Mouse (Mus musculus): ENCODE results near the gene Gm20538.
A peak's percentile ranks its signal among the peaks of the same experiment; 100 is the strongest.

Gene Gm20538

DNA sequence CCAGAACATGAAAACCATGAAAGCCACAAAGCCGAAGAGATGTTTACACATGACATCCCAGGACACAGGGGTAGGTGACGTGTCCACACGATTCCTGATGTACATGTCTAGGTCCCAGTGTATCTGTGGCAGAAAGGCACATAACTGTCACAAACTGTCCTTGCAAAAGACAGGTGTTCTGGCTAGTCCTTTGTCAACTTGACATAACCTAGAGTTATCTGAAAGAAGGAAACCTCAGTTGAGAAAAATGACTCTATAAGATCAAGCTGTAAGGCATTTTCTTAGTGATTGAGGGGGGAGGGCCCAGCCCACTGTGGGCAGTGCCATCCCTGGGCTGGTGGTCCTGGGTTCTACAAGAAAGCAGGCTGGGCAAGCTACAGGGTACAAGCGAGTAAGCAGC, at the start of gene Gm20538:
TSS of gene Gm20538 (minus strand) at position 101 of the 400 bp plus-strand sequence.
- DNase-seq (ENCODE audit: low spot score in 2 of 2) = no peak

DNA sequence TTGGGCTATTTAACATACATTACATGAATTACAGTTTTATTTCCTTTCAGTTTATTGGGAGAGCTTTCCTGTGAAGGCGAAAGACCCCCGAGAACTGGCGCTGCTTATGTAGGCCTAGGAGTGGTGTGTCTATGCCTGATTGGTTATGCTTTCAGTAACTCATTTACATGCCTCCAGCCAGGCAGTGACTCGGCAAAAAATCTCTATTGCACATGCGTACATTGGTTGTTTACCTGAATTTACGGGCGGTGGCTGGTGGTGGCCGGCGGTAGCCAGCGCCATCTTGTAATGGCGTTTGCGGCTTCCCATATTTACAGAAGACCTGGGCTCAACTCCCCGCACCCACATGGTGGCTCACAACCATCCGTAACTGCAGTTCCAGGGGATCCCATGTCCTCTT, 41.5 kb upstream of the Gm20538 start:
- no peak for DNase-seq (ENCODE audit: low spot score in 2 of 2)

GRCm38 (mm10) chr19:44591638-44592037, 39.0 kb upstream of the Gm20538 start:
- DNase-seq (ENCODE audit: low spot score in 2 of 2) = no peak

- no peak for DNase-seq (ENCODE audit: low spot score in 2 of 2)
Observed at GRCm38 (mm10) chr19:44590992-44591391, 38.4 kb upstream of the Gm20538 start.

GRCm38 (mm10) chr19:44589591-44590223, 37.1 kb upstream of the Gm20538 start:
- DNase-seq (ENCODE audit: low spot score in 2 of 2) = no peak

GRCm38 (mm10) chr19:44588036-44588435, 35.4 kb upstream of the Gm20538 start:
- DNase-seq (ENCODE audit: low spot score in 2 of 2) = no peak

- peak; percentile 86 to 89 for DNase-seq (ENCODE audit: low spot score in 2 of 2)
Observed at GRCm38 (mm10) chr19:44582638-44583309, 30.1 kb upstream of the Gm20538 start.

DNA sequence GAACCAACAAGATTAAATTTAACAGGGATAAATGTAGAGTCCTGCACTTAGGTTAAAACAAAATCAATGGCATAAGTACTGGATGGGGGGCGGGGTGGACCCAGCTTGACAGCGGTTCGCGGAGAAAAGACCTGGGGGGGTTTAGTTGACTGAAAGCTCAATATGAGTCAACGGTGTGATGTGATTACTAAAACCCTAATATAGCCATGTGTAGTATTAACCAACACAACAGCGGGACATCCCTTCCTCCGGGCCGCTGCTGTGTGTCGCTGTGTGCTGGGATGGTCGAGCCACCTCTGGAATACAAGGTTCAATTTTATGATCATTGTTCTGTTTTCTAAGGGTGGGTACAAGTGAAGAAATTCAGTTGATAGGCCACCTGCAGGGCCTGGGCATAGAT, 29.5 kb upstream of the Gm20538 start:
- DNase-seq (ENCODE audit: low spot score in 2 of 2) = no peak

GRCm38 (mm10) chr19:44578038-44578437, 25.4 kb upstream of the Gm20538 start:
- no peak for DNase-seq (ENCODE audit: low spot score in 2 of 2)

DNA sequence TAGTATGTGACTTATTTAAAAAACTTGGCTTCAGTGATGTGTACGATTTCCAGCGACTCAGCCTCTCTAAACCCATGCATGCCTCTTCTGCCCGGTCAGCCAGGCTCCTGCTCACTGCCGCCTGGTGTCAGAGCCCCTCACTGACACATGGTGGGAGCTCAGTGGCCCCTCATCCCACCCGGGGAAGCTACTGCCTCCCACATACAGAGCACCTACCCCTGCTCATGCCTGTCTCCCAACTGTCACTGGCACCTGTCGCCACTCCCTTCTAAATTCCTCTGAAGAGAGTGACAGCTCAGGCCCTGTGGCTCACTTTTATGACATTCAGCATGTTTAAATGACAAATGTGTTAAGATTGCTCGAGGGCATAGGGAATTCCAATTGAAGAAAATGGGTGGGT, 23.6 kb upstream of the Gm20538 start:
- no peak for DNase-seq (ENCODE audit: low spot score in 2 of 2)

DNA sequence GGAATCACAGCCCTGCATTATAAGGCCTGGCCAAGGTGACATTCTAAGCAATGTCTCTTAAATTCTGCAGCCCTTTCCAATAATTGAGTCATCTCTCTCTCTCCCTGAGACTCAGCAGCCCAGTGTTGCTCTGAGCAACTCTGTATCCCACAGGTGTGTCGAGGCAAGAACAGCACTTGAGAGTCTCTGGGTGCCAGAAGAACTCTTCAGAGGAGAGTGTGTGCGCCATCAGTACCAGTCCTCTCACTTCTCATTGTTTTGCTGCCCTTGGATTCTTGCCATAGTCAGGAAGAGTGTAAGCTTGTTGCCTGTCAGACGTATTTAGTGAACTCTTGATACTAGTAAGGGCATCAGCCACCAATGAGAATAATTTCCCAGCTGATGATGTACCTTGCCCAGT, 15.1 kb upstream of the Gm20538 start:
- no peak for DNase-seq (ENCODE audit: low spot score in 2 of 2)

DNA sequence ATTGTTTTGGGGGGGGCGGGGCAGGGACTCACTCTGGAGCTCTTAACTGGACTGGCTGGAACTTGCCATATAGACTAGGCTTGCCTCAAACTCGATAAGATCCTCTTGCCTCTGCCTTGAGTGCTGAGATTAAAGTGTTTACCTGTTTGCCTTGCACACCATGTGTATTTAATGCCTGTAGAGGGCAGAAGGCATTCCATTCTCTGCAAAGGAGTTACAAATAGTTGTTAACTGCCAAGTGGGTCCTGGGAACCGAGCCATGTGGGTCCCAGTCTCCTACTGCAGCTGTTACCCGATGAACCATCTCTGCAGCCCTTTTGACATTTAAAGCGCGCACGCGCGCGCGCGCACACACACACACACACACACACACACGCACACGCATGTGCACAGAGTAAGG, 11.4 kb upstream of the Gm20538 start:
- no peak for DNase-seq (ENCODE audit: low spot score in 2 of 2)

DNA sequence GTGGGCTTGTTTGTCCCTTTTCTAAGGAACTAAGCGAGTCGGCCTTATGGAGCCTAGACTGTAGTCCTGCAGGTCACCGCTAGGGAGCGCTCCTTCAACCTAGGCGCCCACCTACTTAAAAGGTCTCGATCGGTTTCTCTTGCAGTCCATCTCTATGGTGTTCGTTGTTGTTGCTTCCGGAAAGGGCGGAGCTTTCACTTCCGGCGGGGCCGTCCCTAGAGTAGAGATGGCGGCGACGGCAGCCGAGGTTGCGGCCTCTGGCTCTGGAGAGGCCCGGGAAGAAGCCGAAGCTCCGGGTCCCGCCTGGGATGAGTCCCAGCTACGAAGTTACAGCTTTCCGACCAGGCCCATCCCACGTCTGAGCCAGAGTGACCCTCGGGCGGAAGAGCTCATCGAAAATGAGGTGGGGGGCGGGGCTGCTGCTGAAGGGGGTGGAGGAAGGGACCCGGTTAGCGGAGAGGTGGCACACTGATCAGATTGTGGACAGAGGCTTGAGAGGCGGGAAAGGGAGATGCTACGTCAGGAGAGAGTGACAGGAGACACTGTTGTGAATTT, 10.1 kb upstream of the Gm20538 start, which contains the start of gene Hif1an:
TSS of gene Hif1an (plus strand) at position 199 of the 555 bp plus-strand sequence.
- peak; percentile 88 to 93 for DNase-seq (ENCODE audit: low spot score in 2 of 2)

DNA sequence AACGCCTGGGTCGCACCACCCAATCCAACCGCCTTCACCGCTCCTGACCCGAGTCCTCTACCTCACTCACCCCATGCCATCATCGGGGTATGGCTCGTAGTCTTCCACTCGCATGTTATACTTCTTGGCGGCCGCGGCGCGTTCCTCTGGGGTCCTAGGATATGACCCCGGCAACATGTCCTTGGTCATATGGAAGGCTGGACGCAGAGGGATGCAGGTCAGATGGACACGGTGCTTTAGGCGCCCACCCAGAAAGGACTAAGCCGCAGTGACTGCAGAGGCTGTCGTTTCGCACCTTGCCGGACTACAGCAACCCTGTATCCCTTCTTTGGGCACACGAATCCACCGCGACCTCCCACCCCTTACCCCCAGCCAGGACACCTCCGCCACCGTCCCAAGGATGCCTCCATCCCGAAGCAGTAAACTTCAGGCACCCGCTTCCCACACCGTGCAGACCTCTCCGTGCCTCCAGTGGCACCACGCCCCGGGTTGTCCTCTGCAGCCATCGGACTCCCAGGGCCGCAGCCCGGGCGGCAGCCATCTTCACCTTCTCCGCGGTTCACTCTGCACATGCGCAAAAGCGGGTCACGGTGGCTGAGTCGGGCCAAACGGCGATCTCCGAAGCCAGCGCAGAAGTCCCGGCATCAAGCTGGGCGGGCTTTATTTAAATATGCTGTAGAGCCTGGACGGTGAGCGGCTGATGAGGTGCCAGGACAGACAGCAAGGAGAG, 2.4 kb upstream of the Gm20538 start, which contains the start of gene Ndufb8:
TSS of gene Ndufb8 (minus strand) at position 580 of the 730 bp plus-strand sequence.
- peak; percentile 95 to 96 for DNase-seq (ENCODE audit: low spot score in 2 of 2)

DNA sequence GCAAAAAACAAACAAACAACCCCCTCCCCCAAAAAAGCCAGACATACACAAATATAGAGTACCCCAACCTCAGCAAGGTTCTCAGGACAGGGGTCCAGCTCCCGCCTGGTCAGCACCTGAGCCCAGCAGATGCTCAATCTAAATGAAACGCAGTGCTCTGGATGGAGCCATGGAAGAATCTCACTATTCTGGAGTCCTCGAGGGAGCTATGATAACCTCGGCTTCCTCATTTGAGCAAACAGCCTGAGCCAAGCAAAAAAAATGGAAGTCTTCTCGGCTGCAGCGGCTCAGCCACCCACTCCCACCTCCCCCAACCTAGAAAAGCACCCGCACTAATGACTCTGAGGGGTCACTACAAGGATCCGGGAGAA, 1.8 kb upstream of the Gm20538 start:
- DNase-seq (ENCODE audit: low spot score in 2 of 2) = no peak

DNA sequence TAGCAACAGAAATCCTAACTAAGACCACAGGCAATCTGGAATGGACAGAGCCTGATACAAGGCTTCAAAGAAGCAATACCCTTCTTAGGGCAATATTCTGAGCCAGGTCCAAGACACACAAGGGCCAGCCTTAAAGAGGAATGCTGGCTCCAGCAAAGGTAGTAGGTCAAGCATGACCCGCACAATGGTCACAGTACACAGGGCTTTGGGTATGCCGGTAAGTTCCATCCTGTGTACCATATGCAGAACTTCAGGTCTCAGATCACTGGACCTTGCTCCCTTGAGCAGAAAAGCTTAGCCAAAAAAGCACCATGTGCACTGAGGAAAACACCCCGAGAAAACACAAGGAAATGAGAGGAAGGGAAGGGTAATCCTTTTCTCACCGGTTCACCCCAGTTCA, 655 bp upstream of the Gm20538 start:
- no peak for DNase-seq (ENCODE audit: low spot score in 2 of 2)

DNA sequence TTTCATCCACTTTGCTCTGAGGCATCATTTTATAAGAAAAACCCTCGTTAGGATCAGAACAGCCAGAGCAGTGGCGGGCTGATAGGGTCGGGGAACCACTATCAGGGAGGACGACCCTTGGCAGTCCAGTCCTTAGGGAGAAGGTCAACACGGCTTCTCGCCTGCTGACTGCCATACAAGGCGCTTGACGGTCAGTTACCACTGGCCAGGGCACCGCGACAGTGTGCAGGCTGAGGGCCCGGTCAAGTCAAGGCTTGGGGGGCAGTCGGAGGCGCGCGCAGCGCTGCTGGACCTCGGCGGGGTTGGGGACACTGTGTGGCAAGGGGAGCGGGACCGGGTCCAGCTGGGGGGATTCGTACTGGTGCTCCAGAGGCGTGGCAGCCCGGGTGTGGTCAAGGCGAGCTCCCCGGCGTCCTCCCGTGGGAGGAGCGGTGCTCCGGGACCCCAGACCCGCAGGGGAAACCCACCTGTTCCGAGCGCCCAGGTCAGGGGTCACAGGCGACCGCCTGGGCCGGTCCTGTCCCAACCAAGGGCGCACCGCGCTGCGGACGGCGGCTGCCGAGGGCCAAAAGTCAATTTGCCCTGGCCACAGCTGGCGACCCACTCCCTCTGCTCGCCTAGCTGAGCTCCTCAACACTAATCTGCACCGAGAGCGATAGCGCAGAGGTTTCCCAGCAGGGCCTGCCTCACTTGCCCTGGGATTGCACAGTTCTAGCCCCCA, 7.2 kb downstream of the Gm20538 start, which contains the start of gene Sec31b:
TSS of gene Sec31b (minus strand) at position 544 of the 721 bp plus-strand sequence.
- DNase-seq (ENCODE audit: low spot score in 2 of 2) = peak; percentile 10 to 46

DNA sequence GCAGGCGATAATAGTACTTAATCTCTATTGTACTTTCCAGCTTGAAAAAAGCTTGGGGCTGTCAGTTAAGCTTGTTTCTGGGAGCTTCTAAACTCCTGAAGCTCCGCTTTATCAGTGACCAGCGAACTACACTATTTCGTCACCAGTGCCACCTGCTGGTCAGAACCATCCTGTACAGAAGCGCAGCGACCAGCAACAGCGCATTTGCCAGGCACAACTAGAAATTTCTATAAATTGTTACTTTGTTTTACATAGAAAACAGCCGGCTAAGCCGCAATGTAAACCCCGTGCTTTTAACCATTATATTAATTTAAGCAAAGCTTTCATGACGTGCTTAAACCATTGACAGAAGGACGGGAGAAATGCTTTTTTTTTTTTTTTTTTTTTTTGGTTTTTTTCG, 7.9 kb downstream of the Gm20538 start:
- DNase-seq (ENCODE audit: low spot score in 2 of 2) = peak; percentile 44 to 58

- DNase-seq (ENCODE audit: low spot score in 2 of 2) = no peak
Observed at GRCm38 (mm10) chr19:44544372-44544771, 8.3 kb downstream of the Gm20538 start.

GRCm38 (mm10) chr19:44542694-44543178, 9.9 kb downstream of the Gm20538 start:
- no peak for DNase-seq (ENCODE audit: low spot score in 2 of 2)

DNA sequence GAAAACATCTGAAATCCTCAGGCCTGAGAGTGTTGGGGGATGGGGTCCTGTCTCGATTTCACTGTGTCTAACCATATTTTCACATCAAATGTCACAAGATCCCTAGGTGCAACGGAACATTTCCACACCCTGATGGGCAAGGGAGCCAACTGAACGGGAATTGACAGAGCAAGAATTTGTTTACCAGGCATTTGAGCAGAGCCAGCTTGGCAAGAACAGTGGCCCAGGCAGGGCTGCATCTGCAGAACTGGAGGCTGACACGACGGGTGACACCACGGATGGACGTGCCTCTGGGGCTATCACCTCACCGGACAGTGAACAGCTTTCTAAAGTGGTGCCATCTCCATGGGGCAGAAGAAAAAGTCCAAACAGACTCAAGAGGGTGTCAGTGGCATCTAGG, 15.2 kb downstream of the Gm20538 start:
- DNase-seq (ENCODE audit: low spot score in 2 of 2) = no peak

Measured in urinary bladder, postnatal 36 days (tissue).